Mouse (Mus musculus) C2C12 (cell line): ENCODE measurements at regions not wholly inside any gene's neighbourhood (a gene's known extent, or its start where the extent isn't known, plus 50 kb on each side); places are given as distances from the start of the nearest gene placed in this dataset.

Experiments used
- H3K27me3 ChIP-seq: one replicate; pipeline ENCODE4 v1.6.1; 2011; ENCODE audit not compliant: control insufficient read depth, insufficient read depth, insufficient read length
- H3K36me3 ChIP-seq: one replicate; pipeline ENCODE4 v1.6.1; 2011; ENCODE audit not compliant: control insufficient read depth, insufficient read depth
- H3K4me3 ChIP-seq: one replicate; pipeline ENCODE4 v1.5.1; 2011; ENCODE audit warnings: mild to moderate bottlenecking, control low read depth; ENCODE audit not compliant: poor library complexity, insufficient read depth, severe bottlenecking
- H3K79me2 ChIP-seq: one replicate; pipeline ENCODE4 v1.6.1; 2011; ENCODE audit not compliant: control insufficient read depth, insufficient read depth
- H3K79me3 ChIP-seq: one replicate; pipeline ENCODE4 v1.6.1; 2011; ENCODE audit warnings: low read depth, control low read depth
- H3ac ChIP-seq: one replicate; pipeline ENCODE3; 2011; ENCODE audit warnings: low read depth; ENCODE audit not compliant: control insufficient read depth, insufficient read length
- CEBPB ChIP-seq: IDR thresholded peaks from one replicate; pipeline ENCODE4 v1.6.1; 2011; ENCODE audit warnings: low read depth, mild to moderate bottlenecking, control low read depth, moderate library complexity
- CTCF ChIP-seq: IDR thresholded peaks from one replicate; pipeline ENCODE4 v1.5.1; 2011; ENCODE audit not compliant: control insufficient read depth, insufficient read depth, insufficient read length
- FOSL1 ChIP-seq: IDR thresholded peaks from one replicate; pipeline ENCODE4 v1.8.0; 2011; ENCODE audit warnings: mild to moderate bottlenecking, low read length; ENCODE audit not compliant: poor library complexity, insufficient read depth, severe bottlenecking
- MAX ChIP-seq: IDR thresholded peaks from one replicate; pipeline ENCODE4 v1.6.1; 2011; ENCODE audit warnings: mild to moderate bottlenecking, control low read depth
- MYOD1 ChIP-seq: IDR thresholded peaks from one replicate; pipeline ENCODE4 v1.6.1; 2011; ENCODE audit warnings: low read depth; ENCODE audit not compliant: control insufficient read depth, insufficient read length
- MYOG ChIP-seq: IDR thresholded peaks from one replicate; pipeline ENCODE4 v1.6.1; 2011; ENCODE audit not compliant: control insufficient read depth, insufficient read length; ENCODE audit errors: extremely low read depth
- USF1 ChIP-seq: IDR thresholded peaks from one replicate; pipeline ENCODE4 v1.6.1; 2011; ENCODE audit warnings: low read depth, mild to moderate bottlenecking, control low read depth, moderate library complexity

DNA sequence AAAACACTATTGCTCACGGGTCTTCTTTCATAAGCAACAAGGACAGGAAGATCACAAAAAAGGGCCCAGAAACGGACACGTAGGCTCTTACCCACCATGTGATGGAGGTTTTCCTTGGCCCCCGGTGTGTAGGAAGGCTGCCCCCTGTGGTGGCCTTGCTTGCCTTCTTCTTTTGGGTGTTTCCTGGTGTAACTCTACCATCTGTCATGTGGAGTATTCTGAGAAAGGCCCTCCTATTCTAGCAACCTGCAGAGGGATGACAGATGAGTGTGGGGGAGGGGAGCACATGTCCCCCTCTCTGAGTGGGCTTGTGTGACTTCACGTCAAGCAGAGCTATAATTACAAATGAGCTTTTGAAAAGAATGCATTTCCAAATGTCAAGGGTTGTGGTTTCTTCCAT lies 77.3 kb upstream of the Oxgr1 start:
- Histone ChIP-seq H3K36me3 (no peaks in the 10 kb centered on the region), H3ac (no peak overlapping the region), H3K79me3 (no peaks in the 10 kb centered on the region), H3K4me3 (no peak overlapping the region), H3K79me2 (no peaks in the 10 kb centered on the region), H3K27me3 (no peaks in the 10 kb centered on the region)
- TF ChIP-seq CEBPB (no peak), MYOG (no peak), MYOD1 (no peak), FOSL1 (no peak), USF1 (no peak), CTCF (no peak), MAX (no peak)

DNA sequence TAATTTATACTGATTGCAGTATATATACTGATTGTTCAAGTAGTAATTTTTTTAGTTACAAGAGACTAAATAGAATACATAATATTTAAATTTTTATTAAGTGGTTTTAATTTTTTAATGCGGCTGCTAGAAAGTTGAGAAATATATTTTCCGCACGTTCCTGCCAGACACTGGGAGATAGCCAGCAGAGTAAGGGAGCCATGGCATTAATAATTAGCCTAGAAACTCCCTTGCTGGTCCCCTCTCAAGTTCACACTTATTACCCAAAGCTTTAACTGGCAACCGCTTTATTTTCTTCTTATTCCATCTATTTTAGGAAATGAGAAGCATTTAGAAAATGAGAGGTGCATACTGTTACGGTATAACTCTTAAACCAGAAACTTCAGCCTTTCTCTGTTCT lies 78.0 kb upstream of the Oxgr1 start:
- Histone ChIP-seq H3ac (no peak overlapping the region), H3K27me3 (no peaks in the 10 kb centered on the region), H3K79me3 (no peaks in the 10 kb centered on the region), H3K36me3 (no peaks in the 10 kb centered on the region), H3K79me2 (no peaks in the 10 kb centered on the region), H3K4me3 (no peak overlapping the region)
- TF ChIP-seq CEBPB (no peak), MYOG (no peak)

DNA sequence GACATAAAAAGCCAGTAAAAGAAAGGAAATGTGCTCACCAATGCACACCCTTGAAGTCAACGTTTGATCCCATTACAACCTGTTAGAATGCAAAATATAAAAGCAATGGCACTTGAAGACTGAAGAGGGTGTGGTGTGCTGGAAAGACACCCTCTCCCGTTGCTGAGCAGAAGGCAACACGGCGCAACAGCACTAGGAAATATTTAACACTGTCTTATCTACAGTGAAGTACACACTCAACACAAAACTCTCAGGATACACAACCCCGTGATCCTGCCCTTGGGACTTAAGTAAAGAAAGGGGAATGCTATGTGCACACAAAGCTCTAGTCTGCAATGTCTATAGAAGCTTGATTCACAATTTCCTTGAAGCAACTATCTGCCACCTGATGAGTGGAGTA lies 83.1 kb upstream of the Oxgr1 start:
- H3K4me3 ChIP-seq, result no peak overlapping the region
- H3K79me3 ChIP-seq, result no peaks in the 10 kb centered on the region
- H3K79me2 ChIP-seq, result no peaks in the 10 kb centered on the region
- H3ac ChIP-seq, result no peak overlapping the region
- TF ChIP-seq MYOD1 (no peak), MAX (no peak), FOSL1 (no peak)
- no peaks in the 10 kb centered on the region for H3K36me3 ChIP-seq
- no peaks in the 10 kb centered on the region for H3K27me3 ChIP-seq

DNA sequence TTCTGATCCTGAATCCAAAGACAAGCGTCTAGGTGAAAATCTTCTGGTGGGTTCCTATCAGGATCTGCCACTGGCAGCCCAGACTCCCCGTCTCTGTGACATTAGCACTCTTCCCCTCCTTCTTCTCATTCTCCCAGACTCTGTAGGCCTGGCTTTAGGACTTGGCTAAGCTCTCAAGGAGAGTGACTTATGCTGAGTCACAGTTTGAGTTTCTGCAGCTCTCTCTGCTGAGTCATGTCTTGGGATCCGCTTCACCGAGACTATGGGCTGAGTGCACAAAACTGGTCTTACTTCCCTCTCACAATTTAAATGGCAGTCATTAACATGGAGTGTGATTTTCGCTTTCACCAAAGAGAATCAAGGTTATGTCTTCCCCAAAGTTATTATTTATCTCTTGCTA lies 85.2 kb upstream of the Oxgr1 start:
- peak; percentile 36 for TF ChIP-seq FOSL1
- no peak for TF ChIP-seq USF1
- H3ac ChIP-seq, result no peak overlapping the region
- no peaks in the 10 kb centered on the region for H3K79me2 ChIP-seq
- no peaks in the 10 kb centered on the region for H3K36me3 ChIP-seq
- no peaks in the 10 kb centered on the region for H3K79me3 ChIP-seq
- H3K27me3 ChIP-seq, result no peaks in the 10 kb centered on the region
- no peak overlapping the region for H3K4me3 ChIP-seq

DNA sequence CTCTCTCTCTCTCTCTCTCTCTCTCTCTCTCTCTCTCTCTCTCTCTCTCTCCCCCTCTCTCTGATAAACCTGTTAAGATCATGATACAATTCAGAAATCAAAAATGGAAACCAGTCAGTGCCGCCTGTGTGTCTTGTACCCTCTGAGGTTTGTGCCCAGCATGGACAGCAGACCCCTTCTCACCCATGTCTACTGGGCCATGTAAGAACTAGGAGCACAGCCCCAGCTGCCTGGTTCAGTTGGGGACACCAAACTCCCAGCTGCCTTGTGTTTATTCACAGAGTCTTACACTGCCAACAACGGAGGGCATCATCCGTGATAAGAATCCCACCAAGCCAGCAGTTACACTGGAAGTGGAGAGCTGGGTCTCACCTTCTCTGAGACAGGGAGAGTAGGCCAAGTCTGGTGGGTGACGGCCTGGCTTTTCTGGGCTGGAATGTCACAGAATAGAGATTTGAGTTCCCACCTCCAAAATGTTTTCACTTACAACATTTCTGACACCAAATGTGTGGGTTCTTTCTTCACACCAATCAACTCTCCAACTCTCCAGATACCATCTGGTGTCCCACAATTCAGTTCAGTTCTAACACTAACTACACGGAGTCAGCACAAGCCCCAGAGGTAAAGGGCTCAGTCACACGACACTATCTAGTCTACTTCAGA lies 92.2 kb upstream of the Oxgr1 start:
- no peak overlapping the region for H3ac ChIP-seq
- H3K79me2 ChIP-seq, result no peaks in the 10 kb centered on the region
- H3K4me3 ChIP-seq, result no peak overlapping the region
- no peaks in the 10 kb centered on the region for H3K36me3 ChIP-seq
- H3K79me3 ChIP-seq, result no peaks in the 10 kb centered on the region
- no peak for TF ChIP-seq FOSL1
- no peak for TF ChIP-seq CTCF
- TF ChIP-seq CEBPB, result no peak
- TF ChIP-seq MYOG, result no peak
- no peak for TF ChIP-seq USF1
- no peak for TF ChIP-seq MYOD1
- no peak for TF ChIP-seq MAX
- no peaks in the 10 kb centered on the region for H3K27me3 ChIP-seq

DNA sequence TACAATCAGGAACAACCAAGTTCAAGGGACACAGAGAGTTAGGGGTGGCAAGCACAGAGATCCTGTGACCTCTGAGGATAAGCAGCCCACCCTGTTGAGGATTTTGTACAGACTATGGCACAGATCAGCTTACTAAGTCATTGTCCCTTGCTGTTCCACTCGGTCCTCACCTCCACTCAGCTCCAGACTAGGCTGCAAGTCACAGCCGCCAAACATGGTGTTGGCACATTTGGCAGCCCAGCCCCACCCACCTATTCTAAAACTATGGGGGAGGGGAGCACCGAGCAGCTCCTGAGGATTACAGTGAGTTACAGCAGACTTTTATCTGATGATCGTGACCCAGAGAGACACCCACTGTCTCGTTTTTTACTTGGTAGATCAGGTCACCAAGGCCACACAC lies 93.0 kb upstream of the Oxgr1 start:
- no peaks in the 10 kb centered on the region for H3K36me3 ChIP-seq
- no peak overlapping the region for H3K4me3 ChIP-seq
- no peaks in the 10 kb centered on the region for H3K79me3 ChIP-seq
- H3K79me2 ChIP-seq, result no peaks in the 10 kb centered on the region
- no peaks in the 10 kb centered on the region for H3K27me3 ChIP-seq
- no peak overlapping the region for H3ac ChIP-seq
- TF ChIP-seq MAX, result no peak
- no peak for TF ChIP-seq MYOD1

DNA sequence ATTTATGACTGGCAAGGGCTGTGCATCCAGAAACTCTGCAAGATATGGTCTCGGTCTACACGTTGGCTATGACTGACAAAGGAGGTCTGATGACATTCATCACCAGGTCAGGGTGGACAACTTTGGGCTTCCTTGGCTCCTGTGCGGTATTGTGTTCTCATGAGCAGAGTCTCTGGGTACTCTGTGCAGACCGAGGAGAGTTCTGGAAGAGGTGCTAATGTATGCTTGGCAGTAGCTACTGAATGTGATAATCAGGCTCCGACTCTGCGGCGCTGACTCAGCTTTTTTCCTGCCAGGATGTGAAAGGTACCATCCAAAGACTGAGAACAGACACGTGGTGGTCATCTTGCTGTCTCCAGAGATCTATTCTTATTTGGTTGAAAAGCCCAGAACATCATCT lies 94.5 kb upstream of the Oxgr1 start:
- no peak overlapping the region for H3ac ChIP-seq
- no peak overlapping the region for H3K4me3 ChIP-seq
- no peaks in the 10 kb centered on the region for H3K79me2 ChIP-seq
- no peaks in the 10 kb centered on the region for H3K79me3 ChIP-seq
- H3K36me3 ChIP-seq, result no peaks in the 10 kb centered on the region
- no peaks in the 10 kb centered on the region for H3K27me3 ChIP-seq
- TF ChIP-seq MAX (no peak), USF1 (no peak), CEBPB (no peak)
